Mouse (Mus musculus): ENCODE data around the gene Frmd5.
"Not testable (repeated sequence)": the region's sequence is repeated elsewhere in the genome, so short reads cannot be mapped to it uniquely, and the experiment has no call there.

Gene Frmd5

DNA sequence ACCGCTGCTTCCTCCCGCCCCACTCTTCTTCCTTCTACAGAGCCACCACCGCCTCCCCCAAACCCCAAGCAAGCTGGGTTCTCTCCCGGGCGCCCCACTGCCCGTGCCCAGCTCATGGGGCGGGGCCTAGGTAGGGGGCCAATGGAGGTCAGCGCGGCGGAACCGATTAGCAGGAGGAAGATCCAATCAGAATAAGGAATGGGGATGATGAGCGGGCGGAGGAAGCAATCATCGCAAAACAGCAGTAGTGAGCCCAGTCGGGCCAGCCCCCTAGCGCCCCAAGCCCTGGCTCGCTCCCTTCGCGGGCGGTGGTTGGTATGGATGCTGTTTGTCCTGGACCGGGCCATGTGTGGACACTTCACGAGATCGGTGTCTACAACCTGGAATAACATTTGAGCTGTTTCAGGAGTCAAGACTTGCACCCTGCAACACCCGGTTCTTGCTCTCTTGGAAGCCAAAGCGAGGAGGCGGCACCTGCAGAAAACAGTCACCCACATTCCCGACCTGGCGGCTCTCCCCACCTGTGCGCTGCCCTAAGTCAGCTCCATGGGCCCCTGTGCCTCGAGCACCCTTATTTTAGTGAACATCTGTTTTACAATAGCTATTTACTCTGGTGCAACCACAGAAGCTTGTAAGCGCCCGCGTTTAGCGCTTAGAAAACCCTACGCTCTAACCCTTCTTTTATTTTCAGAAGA, at the start of gene Frmd5:
Gene Frmd5 (minus strand): TSS at position 129 of the 695 bp plus-strand sequence.
- DNase-seq: peak; percentile 91

DNA sequence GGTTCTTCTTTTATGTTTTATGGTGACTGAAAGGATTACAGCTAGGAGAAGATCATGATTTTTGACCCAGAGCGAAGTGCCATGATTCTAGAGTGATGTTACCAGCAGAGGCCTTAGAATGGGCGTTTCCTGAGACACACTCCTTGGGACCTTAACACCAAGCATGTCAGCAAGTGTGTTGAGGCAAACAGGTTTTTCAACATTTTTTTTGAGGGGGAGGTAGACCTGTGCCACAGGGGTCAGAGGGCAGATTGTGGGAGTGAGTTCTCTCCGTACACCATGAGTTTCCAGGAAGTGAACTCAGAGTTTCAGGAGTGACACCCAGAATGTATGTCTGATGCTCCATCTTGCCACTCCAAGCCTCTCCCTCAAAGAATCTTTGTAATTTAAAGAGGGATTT, 47.1 kb upstream of the Frmd5 start:
- DNase-seq: no peak

DNA sequence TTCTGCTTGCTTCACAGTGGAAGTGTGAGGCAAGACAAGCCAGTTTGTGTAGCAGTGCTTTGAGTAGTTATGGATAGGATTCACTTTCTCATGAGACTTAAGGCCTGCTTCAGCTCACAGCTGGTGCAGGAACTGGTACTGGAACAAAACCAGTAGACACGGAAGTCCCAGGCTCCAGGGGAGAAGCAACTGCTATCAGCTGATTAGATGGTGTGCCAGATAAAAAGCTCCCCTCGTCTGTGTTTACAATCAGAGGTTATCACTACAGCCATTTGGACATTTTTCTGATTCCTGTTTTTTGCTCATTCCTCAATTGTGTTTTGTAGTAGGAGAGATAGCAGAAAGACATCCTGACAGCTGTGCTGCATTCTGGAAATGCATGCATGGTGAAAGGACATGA, 45.2 kb upstream of the Frmd5 start:
- DNase-seq: no peak

DNA sequence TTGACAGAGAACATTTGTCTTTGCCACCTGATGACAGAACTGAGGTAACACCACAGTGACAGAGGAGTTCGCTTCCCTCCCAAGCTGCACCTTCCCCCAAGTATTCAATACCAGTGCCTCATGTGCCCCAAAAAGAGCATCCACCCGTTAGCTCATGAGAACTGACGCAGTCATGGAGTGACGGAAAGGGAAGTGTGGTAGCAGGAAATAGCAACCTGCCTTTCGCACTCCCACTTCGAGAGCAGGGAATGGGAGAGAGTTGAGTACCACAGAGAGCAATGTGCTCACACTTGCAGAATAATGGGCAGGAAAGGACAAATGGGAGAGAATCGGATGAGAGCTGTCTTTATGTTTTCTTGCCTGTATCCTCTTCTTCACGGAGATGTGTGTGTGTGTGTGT, 39.2 kb upstream of the Frmd5 start:
- DNase-seq: no peak

DNA sequence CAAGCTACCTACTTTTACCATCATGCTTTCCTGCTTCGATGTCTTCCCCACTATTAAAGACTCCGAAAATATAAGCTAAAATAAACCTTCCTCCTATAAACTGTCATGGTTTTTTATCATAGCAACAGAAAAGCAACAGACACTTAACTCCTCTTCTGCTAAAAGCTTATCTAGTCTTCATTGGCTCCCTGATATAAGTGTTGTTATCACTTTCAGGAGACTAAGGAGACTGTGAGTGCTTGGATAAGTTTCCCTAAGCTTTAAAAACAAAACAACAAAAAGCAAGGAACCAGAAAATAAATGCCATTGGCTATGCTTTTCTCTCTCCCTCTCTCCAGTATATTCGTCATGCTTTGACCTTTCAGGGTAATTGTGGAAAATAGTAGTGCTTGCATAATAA, 35.4 kb upstream of the Frmd5 start:
- no peak for DNase-seq

DNA sequence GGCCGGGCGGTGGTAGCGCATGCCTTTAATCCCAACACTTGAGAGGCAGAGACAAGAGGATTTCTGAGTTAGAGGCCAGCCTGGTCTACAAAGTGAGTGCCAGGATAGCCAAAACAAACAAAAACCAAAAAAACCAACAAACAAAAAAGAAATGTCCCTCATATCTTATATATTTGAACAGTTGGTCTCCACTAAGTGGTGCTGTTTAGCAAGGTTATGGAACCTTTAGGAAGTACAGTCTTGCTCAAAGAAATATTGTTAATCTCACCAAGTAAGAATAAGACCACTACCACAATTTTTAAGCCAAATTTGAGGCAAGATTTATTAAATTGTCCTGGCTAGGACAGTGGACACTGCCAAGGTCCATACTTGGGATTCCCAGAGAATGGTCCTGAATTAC, 34.6 kb upstream of the Frmd5 start:
- DNase-seq: no peak

DNA sequence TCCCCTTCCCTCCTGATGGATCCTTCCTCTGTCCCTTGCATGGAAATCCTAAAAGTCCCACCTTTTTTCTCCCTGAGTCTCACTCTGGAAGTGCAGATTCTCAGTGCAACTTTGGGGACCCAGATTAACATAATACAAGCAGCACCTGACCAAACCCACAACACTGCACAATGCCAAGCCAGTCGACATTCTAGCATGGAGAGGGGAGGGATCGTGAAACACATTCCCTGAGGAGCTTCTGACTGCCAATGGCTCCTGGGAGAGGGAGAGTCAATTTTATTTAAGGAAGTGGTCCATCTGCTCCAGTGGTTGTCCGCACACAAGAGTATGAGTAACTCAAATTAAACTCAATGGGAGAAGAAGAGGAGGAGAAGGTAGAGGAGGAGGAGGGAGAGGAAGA, 28.0 kb upstream of the Frmd5 start:
- no peak for DNase-seq

DNA sequence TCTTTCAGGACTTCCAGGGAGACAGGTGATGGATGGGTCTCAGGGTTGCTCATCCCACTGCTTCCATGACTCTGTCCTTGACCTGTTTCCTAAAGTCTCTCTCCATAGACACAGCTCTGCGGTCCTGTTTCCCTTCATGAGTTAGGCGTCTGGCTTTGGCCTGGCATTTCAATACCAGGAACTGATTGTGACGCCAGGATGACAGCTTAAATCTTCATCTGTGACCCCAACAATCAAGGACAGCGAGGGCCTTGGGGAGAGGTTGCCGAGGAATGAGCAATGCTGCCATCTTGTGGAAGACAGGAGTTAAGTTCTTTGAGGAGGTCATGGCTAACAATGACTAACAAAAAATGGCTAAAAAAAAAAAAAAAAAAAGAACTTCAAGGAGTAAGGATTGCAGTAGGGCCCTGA, 25.6 kb upstream of the Frmd5 start:
- DNase-seq: peak; percentile 57

DNA sequence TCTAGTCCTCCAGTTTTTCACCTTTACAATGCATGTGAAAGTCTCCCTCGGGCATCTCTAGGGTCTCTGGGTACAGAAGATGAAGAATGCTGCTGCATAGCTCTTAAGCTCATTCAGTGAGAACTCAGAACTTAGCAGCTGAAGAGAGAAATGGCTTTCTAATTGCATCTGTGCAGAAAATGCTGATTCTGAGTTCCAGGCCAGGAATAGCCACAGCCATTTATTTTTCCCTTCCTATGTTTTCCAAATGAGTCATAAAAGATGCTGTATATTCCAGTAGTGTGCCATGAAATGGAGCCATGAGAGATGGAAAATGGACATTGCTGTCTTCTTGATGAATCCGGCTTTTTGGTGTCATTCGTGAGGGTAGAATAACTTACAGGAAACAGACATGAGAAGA, 21.5 kb upstream of the Frmd5 start:
- no peak for DNase-seq

DNA sequence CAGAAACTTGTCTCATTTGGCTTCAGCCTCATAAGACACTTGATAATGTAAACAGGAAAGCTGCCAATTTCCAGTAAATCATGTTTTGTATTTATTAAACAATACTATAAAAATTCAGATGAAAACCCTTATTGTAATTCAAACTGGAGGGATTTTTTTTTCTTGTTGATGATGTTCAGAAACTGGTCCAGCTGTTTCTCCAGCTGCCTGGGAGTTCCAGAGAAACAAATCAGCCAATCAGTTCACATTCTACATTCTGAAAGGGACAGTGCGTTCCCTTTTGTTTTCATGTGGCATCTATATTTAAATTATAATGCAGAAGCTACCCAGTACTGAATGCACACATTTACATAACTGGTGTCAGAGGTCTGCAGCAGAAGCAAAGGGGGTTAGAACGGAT, 19.3 kb upstream of the Frmd5 start:
- DNase-seq: no peak

DNA sequence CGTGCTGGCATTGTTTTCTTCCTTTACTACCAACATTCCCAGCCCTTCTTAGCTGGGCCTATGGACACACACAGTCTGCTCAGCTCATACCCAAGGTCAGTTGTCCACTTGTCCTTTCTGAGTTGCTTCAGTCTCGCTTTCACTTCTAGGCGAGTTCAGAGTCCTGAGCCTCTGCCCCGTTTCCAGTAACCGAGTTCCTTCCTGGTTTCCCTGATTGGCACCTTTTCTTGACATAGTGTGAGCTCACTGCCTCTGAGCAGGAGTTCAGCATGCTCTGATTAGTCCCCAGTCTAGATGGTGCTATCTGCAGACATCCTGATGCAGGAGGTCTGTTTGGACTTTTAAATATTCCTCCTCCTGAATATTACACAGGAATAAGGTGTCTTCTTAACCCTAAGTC, 17.8 kb upstream of the Frmd5 start:
- no peak for DNase-seq

DNA sequence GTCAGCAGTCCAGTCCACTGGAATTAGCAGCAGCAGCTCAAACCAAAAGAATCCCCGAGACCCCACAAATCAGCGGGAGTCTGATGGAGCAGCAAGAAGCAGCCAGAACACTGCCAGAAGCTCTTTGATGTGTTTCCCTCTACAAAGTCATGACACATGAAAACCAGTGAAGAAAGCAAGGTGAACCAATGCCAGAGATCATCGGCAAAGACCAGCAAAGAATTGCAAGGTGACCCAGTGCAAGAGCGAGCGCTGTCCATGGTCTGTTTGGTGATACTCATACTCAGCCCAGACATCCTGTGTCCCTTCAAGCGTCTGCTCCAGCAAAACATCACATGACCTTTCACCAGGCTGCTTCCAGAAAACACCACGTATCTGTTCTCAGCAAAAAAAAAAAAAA, 14.9 kb upstream of the Frmd5 start:
- no peak for DNase-seq

DNA sequence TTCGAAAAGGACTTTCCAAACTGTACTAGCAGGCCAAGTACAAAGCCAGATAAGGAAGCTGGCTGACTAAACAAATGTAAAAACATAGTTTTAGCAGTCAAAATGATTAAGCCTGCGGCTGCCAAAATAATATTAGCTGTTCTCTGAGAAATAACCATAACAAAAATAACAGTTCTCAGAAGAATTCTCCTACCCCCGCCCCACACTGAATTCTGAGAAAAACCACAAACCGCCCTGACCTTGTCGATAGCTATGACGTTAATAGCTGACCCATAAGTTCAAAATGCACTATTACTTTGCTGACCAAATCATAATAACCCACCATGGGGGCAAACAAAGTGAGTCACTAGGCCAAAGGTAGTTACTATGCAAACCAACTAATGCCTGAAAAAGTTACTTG, 4.0 kb upstream of the Frmd5 start:
- DNase-seq: not testable (repeated sequence)

DNA sequence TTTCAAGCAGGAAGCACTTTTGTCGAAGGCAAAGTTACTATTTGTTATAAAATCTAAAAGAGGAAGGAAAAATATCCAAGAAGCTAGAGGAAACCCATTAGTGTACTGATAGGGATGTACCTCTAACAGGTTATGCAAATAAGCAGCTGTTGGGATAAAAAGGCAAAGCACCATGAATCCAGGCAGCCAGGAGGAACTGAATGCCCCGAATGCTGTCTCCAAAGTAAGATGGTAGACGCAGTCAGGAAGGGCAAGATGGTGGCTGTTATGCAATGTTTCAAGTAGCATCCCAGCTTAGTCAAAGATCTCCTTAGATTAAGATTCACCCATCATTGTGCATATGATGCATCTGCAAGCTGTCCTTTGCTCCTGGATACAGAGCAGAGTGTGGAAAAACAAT, 2.2 kb upstream of the Frmd5 start:
- DNase-seq: no peak

DNA sequence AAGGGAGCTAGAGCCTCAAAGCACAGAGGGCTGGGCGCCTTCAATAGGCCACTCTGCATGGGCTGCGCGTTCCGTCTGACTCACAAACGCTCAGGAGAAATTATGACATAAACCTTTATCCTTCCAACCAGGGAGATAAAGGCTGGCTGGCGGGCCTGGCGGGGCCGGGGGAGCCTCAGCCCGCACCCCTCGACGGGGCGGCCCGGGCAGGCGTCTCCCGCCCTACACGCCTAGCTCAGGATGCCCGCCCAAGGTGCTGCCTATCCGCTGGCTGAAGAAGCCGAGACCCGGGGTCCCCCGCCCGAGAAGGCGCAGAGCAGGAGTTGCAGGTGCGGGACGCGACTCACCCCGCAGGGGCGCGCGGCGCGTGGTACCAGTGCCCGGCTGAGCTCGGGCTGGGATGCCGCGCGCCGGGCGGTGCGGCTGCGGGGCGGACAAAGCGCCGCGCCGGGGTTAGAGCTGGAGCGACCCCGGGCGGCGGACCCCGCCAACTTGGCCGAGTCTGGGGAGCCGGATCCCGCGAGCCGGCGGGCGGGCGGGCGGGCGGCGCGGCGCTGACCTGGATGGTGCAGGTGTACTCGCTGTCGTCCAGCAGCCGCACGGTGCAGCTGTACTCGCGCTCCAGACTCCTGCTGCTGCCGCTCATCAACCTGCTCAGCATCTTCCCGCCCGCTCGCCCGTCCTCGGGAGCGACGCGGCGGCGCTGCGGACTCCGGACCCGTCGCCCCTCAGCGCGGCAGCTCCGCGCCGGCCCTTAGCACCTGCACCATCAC, 530 bp downstream of the Frmd5 start:
- DNase-seq: no peak

DNA sequence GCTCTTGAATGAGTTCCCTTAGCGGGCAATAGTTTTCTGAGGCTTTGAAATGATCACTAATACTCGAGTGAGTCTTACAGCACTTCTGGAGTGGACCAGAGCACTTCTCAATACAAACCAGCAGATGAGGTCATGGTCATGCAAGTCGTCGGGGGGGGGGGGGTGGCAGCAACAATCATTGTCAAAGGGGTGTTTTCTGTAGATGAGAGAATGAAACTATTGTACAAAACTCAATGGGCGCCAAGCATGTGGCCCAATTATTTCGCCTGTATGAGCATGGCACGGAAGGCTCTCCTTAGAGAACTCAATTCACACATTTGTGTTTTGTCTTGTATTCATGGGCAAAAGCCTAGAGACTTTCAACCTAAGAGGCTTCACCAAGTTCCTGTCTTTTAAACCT, 7.8 kb downstream of the Frmd5 start:
- DNase-seq: no peak

DNA sequence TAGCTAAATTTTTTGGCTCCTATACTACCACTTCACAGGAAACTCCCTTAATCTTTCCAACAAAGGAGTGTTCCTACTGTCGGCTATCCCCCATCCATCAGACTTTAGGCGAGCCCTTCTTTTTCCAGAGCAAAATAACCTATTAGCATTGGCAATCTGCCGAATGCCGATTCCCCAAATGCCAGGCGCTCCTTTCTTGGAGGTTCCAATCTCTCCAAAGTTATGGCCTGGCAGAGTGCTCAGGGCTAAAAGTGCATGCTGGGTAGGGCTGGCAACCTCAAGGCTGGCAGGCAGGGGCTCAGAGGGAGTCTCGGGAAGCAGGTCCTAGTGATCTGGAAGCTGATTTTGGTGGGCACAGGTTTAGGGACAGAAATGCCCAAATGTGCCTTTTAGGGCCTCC, 10.9 kb downstream of the Frmd5 start:
- no peak for DNase-seq

DNA sequence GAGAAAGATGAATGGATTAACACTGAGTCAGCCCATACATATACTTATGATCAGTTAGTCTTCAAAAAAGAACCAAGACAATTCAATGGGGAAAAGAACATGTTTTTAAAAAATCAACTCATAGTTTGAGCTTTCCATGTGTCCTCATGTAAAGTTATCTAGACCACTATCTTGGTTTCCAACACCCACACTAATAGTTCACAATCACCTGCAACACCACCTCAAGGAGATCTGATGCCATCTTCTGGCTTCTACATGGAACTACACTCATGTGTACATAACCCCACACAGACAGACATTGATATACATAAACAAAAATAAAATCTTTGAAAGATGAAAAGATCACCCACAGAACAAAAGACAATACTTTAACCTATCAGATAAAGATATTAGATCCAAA, 17.1 kb downstream of the Frmd5 start:
- DNase-seq: no peak

DNA sequence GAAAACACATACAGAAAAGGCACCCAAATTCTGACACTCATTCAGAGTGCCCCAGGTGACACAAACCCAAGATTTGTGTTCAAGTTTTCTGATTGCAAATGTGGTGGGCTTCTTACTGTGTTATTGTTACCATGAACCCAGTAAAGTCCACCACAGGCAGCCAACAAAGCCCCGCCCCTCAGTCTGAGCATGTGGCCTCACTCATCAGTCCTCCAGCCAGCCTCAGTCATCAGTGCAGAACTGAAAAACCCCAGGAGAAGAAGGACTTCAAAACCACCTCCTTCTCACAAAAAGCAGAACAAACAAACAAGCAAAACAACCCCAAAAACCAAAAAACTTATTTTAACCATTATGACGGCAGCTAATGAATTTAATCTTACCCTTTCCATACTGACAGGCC, 18.5 kb downstream of the Frmd5 start:
- DNase-seq: no peak

DNA sequence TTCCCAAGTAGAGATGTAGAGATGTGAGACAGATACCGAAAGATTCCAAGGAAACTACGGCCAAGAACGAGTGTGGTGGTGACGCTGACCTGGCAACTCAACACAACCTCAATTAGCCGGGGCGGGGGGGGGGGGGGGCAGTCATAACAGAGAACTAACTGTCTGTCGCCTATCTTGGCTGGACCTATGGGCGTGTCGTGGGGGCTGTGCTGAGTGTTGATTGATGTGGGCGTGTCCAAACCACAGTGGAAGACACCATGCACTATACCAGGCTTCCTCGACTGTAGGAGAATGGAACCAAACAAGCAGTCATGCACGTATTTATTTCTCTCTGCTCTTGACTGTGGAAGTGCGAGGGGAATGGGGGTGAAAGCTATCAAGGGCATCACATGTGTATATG, 19.1 kb downstream of the Frmd5 start:
- no peak for DNase-seq

DNA sequence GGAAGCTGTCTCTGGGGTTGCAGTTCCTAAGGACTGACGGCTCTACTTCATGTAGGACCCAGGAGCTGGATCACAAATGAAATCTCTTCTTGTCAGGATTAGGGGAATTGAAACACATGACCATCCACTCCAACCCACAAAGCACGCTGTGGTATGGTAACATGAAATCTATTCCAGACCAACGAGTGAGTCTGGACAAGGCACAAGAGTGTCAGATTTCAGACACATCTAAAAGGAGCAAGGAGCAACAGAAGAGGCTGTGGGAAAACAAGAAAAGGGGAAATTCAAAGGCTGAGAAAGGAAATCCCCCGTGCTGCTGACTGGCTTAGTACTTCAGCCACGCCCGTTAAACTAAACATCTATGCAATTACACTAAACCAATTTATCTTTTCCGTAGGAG, 19.6 kb downstream of the Frmd5 start:
- DNase-seq: no peak

DNA sequence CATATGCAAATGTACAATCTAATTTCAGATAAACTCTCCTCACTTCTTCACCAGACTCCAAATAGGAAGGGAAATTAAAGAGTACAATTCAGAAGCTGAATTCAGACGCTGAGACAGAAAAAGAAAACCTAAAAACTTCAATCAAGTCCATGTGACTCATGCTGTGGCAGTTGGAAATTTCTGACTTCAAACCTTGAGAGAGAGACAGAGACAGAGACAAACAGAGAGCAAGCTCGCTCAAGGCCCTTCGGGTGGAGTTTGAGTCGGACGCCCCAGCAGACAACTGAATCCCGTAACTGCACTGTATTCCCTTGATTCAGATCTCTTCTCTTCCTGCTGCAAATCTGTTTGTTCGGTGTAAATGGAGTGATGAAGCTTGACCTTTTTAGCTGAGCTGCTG, 30.7 kb downstream of the Frmd5 start:
- DNase-seq: no peak

DNA sequence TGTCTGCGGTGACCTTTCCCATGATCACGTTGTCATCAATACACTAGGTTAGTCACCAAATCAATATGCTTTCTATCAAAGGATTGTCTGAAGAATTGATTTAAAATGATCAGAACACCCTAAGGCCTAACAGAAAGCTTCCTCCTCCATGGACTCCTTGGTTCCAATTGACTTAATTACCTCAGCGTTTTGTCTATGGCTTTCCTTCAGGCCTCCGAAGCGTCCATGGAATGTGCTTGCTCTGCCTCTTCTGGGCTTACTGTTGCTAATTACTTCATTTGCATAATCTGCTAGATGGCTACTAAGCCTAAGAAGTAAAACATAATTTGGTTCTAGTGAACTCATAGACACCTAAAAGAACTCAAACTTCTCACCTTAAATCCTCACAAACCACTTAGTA, 42.0 kb downstream of the Frmd5 start:
- DNase-seq: no peak

DNA sequence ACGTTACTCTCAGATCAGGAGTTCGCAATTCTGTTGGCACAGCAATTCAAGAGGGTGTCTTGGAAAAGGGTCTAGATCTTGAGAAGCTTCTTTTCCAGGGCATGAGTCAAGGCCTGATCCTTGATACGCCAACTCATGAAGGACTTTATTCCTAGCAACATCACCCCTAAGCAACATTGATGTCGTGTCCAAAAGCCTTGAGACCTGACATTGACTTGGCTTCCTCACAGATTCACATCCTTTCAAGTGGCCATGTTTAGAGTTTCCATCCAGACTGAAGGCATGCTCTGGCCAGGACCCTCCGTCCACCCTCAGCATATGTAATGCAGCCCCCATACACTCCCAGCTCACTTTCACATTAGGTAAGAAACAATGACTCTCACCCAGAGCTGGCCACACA, 45.0 kb downstream of the Frmd5 start:
- DNase-seq: no peak

DNA sequence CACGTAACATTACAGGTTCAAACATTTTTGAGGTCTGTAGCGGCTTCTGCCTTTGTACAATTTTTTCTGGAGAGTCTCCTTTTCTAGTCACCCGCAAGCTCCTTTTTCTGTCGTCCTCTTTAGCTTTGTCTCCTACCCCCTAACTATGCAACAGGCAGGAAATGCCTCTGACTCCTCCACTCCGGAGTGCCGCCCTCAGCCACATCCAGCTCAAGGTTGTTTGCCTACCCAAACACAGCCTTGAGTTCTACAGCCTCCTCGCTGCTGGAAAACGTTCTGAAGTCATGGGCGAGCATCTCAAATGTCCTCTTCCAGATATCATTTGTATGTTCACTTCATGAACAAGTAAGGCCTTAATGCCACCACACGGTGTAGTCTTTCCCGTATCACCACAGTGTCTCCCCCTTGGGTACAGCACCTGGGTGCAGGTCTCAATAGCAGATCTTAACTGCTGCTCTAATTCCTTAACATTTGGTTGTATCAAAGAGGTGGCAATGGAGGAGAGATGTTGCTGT, 45.5 kb downstream of the Frmd5 start:
- no peak for DNase-seq

Data from kidney, postnatal 14 days (tissue).